Mouse (Mus musculus): ENCODE data around the gene Wdfy1.
A peak's percentile ranks its signal among the peaks of the same experiment; 100 is the strongest.

Wdfy1 gene

GRCm38 (mm10) chr1:79760656-79761055 is 15.3 kb downstream of the Wdfy1 start:
- DNase-seq: peak; percentile 6

- no peak for DNase-seq
Observed at GRCm38 (mm10) chr1:79759436-79759972, 16.4 kb downstream of the Wdfy1 start.

GRCm38 (mm10) chr1:79759006-79759405 is 16.9 kb downstream of the Wdfy1 start:
- DNase-seq: no peak

- no peak for DNase-seq
Observed at GRCm38 (mm10) chr1:79757597-79757996, 18.3 kb downstream of the Wdfy1 start.

GRCm38 (mm10) chr1:79757161-79757560 is 18.8 kb downstream of the Wdfy1 start:
- DNase-seq: no peak

- DNase-seq: no peak
Observed at GRCm38 (mm10) chr1:79756417-79756816, 19.5 kb downstream of the Wdfy1 start.

- no peak for DNase-seq
Observed at GRCm38 (mm10) chr1:79755376-79755775, 20.6 kb downstream of the Wdfy1 start.

- DNase-seq: no peak
Observed at GRCm38 (mm10) chr1:79754936-79755335, 21.0 kb downstream of the Wdfy1 start.

- DNase-seq: no peak
Observed at GRCm38 (mm10) chr1:79753456-79753855, 22.5 kb downstream of the Wdfy1 start.

- DNase-seq: no peak
Observed at GRCm38 (mm10) chr1:79752714-79753340, 23.1 kb downstream of the Wdfy1 start.

GRCm38 (mm10) chr1:79752015-79752695 is 23.8 kb downstream of the Wdfy1 start:
- no peak for DNase-seq

GRCm38 (mm10) chr1:79751186-79751585 is 24.8 kb downstream of the Wdfy1 start:
- no peak for DNase-seq

- DNase-seq: no peak
Observed at GRCm38 (mm10) chr1:79746056-79746455, 29.9 kb downstream of the Wdfy1 start.

GRCm38 (mm10) chr1:79743385-79743784 is 32.6 kb downstream of the Wdfy1 start:
- no peak for DNase-seq

- no peak for DNase-seq
Observed at GRCm38 (mm10) chr1:79742949-79743348, 33.0 kb downstream of the Wdfy1 start.

- no peak for DNase-seq
Observed at GRCm38 (mm10) chr1:79741002-79741401, 34.9 kb downstream of the Wdfy1 start.

GRCm38 (mm10) chr1:79739726-79740125 is 36.2 kb downstream of the Wdfy1 start:
- DNase-seq: no peak

- DNase-seq: no peak
Observed at GRCm38 (mm10) chr1:79736408-79736807, 39.5 kb downstream of the Wdfy1 start.

GRCm38 (mm10) chr1:79734794-79735193 is 41.1 kb downstream of the Wdfy1 start:
- no peak for DNase-seq

GRCm38 (mm10) chr1:79714152-79714923 is 61.6 kb downstream of the Wdfy1 start:
- no peak for DNase-seq

GRCm38 (mm10) chr1:79713081-79713480 is 62.9 kb downstream of the Wdfy1 start:
- DNase-seq: no peak

GRCm38 (mm10) chr1:79711147-79712126 is 64.5 kb downstream of the Wdfy1 start:
- no peak for DNase-seq

Measured in liver (tissue).